Mouse (Mus musculus) cerebellum, adult 2 months (tissue): Measurements from ENCODE around the gene Def6. TPM values are rescaled to one million over a fixed set of nuclear protein-coding genes. Genes with fewer than 3 reads are reported as not detected.

Source experiments
- DNase-seq, 2 experiments: peaks; one replicate each; pipeline ENCODE4 v3.0.0; 2021
- H3K27ac ChIP-seq: fragments of 200-500 bp; 2 replicates; pipeline ENCODE4 v1.5.1; 2012; ENCODE audit warnings: low read length, control low read depth, inconsistent platforms; ENCODE audit not compliant: insufficient read depth
- H3K27me3 ChIP-seq: fragments of 200-500 bp; 2 replicates; pipeline ENCODE4 v1.6.1; 2012; ENCODE audit warnings: inconsistent platforms, mild to moderate bottlenecking, low read length, moderate library complexity; ENCODE audit not compliant: control insufficient read depth, insufficient read depth
- H3K4me1 ChIP-seq: fragments of 200-500 bp; 2 replicates; pipeline ENCODE4 v1.6.1; 2011; ENCODE audit warnings: low read length; ENCODE audit not compliant: control insufficient read depth, insufficient read depth
- H3K4me3 ChIP-seq: fragments of 200-500 bp; replicated peaks from 2 replicates; pipeline ENCODE3; 2011; ENCODE audit warnings: mild to moderate bottlenecking, low read depth, low read length, control low read depth; ENCODE audit not compliant: insufficient read depth
- CTCF ChIP-seq: fragments of 200-500 bp; IDR thresholded peaks from 2 replicates; pipeline ENCODE4 v1.5.1; 2011; ENCODE audit warnings: low read depth, mild to moderate bottlenecking, control low read depth, low read length, moderate library complexity, borderline replicate concordance; ENCODE audit not compliant: insufficient read depth
- POLR2A ChIP-seq: fragments of 200-500 bp; IDR thresholded peaks from 2 replicates; pipeline ENCODE4 v1.6.1; 2011; ENCODE audit warnings: low read length, control low read depth, borderline replicate concordance; ENCODE audit not compliant: insufficient read depth
- WGBS: fragments of 180-500 bp; shearing (Covaris S2); methylation state at CpG from one replicate; pipeline ENCODE4 v1.1.7; 2018; 5-methylcytosine and 5-hydroxymethylcytosine counted together
- polyA plus RNA-seq: library from polyadenylated mRNA; depleted of rRNA; stranded (reverse); fragments of >200 nt; gene quantifications from 2 replicates; pipeline ENCODE4 v1.2.3, GENCODE M21; 2012

The Def6 gene
- polyA plus RNA-seq, 1 experiment = 5.4 TPM

GRCm38 (mm10) chr17:28177540-28178046, 30.0 kb upstream of the Def6 start:
- Histone ChIP-seq H3K4me1 (peaks cover 6% of the 10 kb centered on the region; the same call in 1 of the 2 replicates), H3K27me3 (no peaks in the 10 kb centered on the region), H3K4me3 (peak overlapping the region; percentile 99), H3K27ac (peak overlapping the region; percentile 85)
- TF ChIP-seq CTCF = no peak
- 3% methylated on average over 20 of the region's 22 CpGs for WGBS
- DNase-seq = no peak

- no peak overlapping the region for H3K4me3 ChIP-seq
- TF ChIP-seq CTCF (no peak), POLR2A (no peak)
- peaks cover 8% of the 10 kb centered on the region for H3K4me1 ChIP-seq
- no peaks in the 10 kb centered on the region for H3K27me3 ChIP-seq
- WGBS = 57% methylated on average over 4 of the region's 4 CpGs
- H3K27ac ChIP-seq = no peak overlapping the region
- no peak for DNase-seq
Observed at GRCm38 (mm10) chr17:28180331-28180730, 27.2 kb upstream of the Def6 start.

- WGBS = 83% methylated on average over 15 of the region's 15 CpGs
- Histone ChIP-seq H3K27ac (no peak overlapping the region), H3K27me3 (no peaks in the 10 kb centered on the region), H3K4me1 (peaks cover 13% of the 10 kb centered on the region), H3K4me3 (no peak overlapping the region)
- no peak for DNase-seq
- TF ChIP-seq CTCF (no peak), POLR2A (no peak)
Observed at GRCm38 (mm10) chr17:28180783-28181544, 26.6 kb upstream of the Def6 start.

DNA sequence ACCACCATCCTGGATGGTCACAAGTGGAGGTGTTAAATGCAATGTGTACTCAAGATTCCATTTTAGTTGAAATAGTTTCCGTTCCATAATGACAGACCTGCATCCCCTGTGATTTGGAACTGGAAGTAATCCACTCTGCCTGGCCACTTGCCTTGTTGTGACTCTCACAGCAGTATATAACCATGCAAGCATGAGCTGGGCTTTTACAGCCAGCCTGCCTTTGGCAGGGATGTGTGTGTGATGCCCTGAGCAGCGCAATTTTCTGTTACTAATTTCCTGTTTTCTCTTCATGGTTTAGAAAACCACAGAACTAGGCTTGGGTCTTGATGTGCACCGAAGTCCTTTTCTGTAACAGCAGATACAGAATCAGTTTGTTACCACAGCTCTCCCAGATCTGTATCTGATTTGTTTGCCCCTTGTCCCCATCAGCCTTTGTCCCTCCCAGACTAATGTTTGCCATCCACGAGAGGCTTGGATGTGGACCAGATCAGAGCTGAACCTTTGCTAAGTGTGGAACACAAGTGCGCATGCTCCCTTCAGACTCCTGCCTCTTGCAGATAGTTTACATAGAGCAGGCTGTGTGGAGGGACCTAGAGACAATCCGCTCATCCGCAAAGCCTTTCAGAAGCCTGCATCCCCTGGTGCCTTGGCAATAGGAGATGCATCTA, 22.5 kb upstream of the Def6 start:
- Histone ChIP-seq H3K27ac (no peak overlapping the region), H3K27me3 (no peaks in the 10 kb centered on the region), H3K4me1 (peaks cover 11% of the 10 kb centered on the region), H3K4me3 (no peak overlapping the region)
- TF ChIP-seq POLR2A (no peak), CTCF (no peak)
- no peak for DNase-seq
- WGBS = 37% methylated on average over 7 of the region's 7 CpGs

DNA sequence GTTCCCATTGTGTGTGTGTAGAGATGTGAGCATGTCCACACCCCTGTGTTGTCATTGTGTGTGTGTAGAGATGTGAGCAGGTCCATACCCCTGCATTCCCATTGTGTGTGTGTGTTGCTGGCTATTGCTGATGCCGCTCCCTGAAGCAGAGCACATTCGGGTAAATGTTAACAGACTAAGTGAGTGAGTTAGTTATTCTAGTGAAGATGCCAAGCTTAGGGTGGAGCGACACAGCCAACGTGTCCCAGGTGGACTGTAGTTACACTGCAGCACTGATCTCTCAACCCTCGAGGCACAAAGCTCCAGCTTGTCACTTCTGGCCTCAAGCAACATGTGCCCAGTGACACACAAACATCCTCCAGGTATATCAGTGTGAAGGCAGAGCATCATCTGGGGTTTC, 19.3 kb upstream of the Def6 start:
- Histone ChIP-seq H3K27ac (no peak overlapping the region), H3K4me1 (peaks cover 11% of the 10 kb centered on the region), H3K27me3 (no peaks in the 10 kb centered on the region), H3K4me3 (no peak overlapping the region)
- TF ChIP-seq POLR2A (no peak), CTCF (no peak)
- 92% methylated on average over 5 of the region's 5 CpGs for WGBS
- no peak for DNase-seq

DNA sequence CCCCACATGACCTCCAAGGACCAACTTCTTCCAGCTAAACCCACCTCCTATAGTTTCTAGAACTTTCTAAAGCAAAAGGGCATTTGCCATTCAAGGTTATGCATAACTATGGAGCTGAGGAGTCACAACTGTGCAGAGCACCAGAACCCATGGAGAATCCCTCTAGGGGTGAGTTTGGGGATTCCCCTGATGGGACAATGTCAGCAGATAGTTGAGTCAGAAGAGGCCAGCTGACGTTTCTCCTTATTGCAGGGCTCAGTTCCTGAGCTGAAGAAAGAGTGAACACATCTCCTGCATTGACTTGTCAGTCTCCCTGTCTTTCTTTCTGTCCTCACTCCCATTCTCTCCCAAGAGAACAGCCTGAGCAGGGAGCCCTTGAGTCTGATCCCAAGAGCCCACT, 14.8 kb upstream of the Def6 start:
- DNase-seq = no peak
- no peaks in the 10 kb centered on the region for H3K27me3 ChIP-seq
- no peak for TF ChIP-seq POLR2A
- TF ChIP-seq CTCF = no peak
- WGBS = 63% methylated on average over 1 of the region's 1 CpGs
- H3K4me1 ChIP-seq = no peaks in the 10 kb centered on the region
- no peak overlapping the region for H3K27ac ChIP-seq
- H3K4me3 ChIP-seq = no peak overlapping the region

GRCm38 (mm10) chr17:28193559-28193958, 14.0 kb upstream of the Def6 start:
- WGBS = 81% methylated on average over 3 of the region's 3 CpGs

GRCm38 (mm10) chr17:28195033-28195432, 12.5 kb upstream of the Def6 start:
- no peak for DNase-seq
- H3K27me3 ChIP-seq = no peaks in the 10 kb centered on the region
- H3K4me1 ChIP-seq = no peaks in the 10 kb centered on the region
- 94% methylated on average over 10 of the region's 10 CpGs for WGBS
- no peak overlapping the region for H3K27ac ChIP-seq
- TF ChIP-seq CTCF = no peak
- no peak for TF ChIP-seq POLR2A
- no peak overlapping the region for H3K4me3 ChIP-seq

More at GRCm38 (mm10) chr17:28193559-28193958, 14.0 kb upstream of the Def6 start:
- H3K4me1 ChIP-seq = no peaks in the 10 kb centered on the region
- DNase-seq = no peak
- H3K4me3 ChIP-seq = no peak overlapping the region
- no peak overlapping the region for H3K27ac ChIP-seq
- no peaks in the 10 kb centered on the region for H3K27me3 ChIP-seq
- no peak for TF ChIP-seq CTCF
- no peak for TF ChIP-seq POLR2A
